Mouse (Mus musculus): ENCODE data around the gene Whamm.

GRCm38 (mm10) chr7:81622793-81623192, 51.7 kb downstream of the Whamm start:
- TF ChIP-seq CTCF (IDR thresholded peaks at IDR 0.05; ENCODE audit: low read depth) (no peak), EP300 (IDR thresholded peaks at IDR 0.05; ENCODE audit: low read depth) (no peak)

Measured in liver, postnatal 0 days (tissue).